Mouse (Mus musculus): ENCODE data around the gene Ppp4r1. TPM values are rescaled to one million over a fixed set of nuclear protein-coding genes. Genes with fewer than 3 reads are reported as not detected.

Ppp4r1 gene
- total RNA-seq (2021) = 10 to 100 TPM; 26.3 to 36.5 TPM
- long read RNA-seq, transcript Ppp4r1-204 (20 exons, 3,784 nt) = major isoform, 11 of 33 reads
- long read RNA-seq, partial matches to known transcripts = 5 of 33 reads
- long read RNA-seq, other reads (novel, unspliced or antisense) = 14 of 33 reads

DNA sequence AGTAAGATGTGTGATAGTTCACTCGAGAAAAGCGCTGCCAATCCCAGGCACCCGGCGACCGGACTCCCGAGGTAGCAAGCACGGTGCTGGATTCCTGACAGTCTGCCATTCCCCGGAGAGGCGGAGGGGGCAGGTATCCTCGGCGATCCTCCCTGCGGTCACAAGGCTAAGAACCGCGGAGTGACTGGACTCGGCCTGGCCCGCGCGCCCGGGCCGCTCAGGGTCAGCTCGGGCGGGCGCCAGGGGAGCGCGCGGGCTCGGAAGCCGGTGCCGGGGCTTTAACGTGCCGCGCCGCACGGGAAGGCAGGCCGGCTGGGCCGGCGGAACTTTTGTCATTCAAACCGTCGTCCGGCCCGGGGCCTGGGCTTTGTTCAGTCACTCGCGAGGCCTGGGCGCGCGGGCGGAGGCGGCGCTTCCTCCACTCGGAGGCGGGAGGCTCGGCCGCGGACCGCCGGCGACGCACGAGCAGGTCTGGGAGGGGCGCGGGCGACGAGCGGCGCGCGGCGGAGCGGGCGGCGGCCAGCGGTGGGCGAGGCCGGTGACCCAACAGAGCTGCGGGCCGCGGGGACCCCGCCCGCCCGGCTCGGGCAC is at the start of gene Ppp4r1:
TSS of gene Ppp4r1 (plus strand) at position 23 of the 591 bp plus-strand sequence.
- DNase-seq (ENCODE audit: low spot score in 2 of 2) = peak; percentile 43 to 72

DNA sequence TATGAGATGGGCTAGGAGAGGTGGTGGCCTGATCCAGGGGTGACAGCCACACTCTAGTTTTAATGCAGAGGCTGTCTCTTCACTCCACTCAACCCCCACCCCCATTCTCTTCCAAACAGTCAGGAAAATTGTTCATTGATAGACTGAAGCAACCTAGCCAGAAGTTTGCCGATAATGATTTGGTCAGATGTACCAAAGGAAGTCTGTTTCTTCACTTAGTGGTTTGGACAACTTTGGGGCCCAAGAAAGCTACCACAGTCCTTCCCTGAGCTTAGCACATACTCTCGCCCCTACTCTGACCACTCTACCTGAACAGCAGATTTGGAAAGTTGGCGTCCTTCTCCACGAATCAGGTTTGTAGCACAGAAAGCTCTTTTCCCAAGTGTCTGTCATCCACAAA is 49.7 kb upstream of the Ppp4r1 start:
- DNase-seq (ENCODE audit: low spot score in 2 of 2) = no peak

DNA sequence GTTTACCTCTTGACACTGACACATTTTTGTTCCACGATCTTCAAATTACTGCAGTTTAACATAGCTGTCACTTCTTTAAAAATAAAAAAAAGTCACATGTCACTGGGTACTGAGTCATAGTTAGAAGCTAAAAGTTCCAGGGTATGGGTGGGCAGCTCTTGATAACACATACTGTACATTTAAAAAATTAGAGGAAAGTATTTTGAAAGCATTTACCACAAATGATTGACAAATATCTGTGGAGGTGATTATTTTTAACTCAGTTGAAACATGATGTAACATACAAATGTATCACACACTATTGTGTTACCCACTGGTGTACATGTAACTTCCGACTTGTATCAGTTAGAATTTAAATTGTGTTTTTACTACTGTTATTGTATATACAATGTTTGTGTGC is 47.3 kb upstream of the Ppp4r1 start:
- no peak for DNase-seq (ENCODE audit: low spot score in 2 of 2)

DNA sequence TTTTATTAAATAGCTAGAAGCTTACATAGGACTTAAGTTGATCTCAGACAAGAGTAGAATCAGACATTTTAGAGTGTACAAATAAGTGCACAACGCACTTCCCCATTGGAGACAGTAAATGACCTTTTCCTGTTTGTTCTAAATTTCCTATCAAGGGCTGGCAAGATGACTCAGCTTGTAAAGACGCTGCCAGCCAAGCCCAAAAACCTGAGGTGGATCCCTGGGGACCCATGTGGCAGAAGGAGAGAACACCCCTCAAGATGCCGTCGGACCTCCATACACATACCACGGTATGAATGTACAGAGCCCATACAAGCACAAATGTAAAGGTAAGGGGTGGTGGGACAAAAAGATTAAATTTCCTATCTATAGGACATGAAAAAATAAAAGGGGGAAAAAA is 45.2 kb upstream of the Ppp4r1 start:
- DNase-seq (ENCODE audit: low spot score in 2 of 2) = no peak

DNA sequence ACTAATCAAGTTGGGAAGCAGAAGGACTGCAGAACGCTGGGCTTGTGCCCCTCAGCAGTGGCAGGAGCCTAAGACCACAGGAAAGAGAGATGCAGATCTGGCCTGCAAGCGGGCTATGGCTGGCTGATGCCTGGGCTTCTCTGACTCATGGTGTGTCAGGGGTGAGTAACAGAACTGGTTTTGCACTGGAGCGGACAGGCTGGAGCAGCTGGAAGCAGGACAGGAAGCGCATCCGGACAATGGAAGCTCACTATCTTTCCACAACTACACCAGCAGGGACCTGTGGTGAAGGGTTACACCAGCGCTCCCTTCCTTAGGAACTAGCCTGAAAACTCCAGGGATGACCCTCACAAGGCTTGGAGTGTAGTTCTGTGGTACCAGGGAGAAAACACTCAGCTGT is 44.8 kb upstream of the Ppp4r1 start:
- no peak for DNase-seq (ENCODE audit: low spot score in 2 of 2)

DNA sequence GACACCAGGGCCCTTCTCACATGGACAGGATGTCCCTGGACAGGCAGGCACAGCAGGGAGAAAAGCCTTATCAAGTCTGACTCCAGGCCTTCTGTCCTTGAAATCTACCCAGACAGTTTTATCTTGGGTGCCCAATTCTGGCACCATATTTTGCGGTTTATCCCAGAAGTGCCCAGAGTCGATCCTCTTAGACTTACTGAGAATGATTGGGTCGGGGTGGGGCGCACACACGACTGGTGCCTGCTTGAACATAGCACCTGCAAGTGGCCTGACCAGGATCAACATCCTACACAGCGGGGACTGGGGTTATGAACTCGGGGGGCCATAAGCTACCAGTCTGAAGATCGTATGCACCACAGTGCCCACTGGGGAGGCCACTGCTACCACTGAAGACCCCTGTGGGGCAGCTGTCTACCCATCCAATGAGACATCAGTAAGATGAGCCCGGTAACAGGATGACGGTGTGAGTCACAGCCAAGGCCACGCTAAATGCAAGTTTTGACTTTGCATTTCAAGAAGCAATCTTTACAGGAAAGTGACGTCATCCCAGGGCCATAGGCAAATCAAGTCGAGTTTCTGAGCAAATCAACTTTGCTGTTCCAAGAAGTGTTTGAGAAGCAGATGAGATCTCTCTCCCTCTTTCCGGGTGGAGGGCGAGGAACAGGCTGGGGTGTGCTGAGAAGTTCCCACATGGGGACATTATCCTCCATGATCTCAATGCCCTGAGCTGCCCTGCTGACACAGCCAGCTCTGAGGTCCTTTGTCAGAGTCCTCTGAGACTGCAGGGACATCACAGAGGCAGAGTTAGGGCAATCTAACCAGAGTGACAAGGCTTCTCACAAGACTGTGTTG is 42.3 kb upstream of the Ppp4r1 start:
- no peak for DNase-seq (ENCODE audit: low spot score in 2 of 2)

DNA sequence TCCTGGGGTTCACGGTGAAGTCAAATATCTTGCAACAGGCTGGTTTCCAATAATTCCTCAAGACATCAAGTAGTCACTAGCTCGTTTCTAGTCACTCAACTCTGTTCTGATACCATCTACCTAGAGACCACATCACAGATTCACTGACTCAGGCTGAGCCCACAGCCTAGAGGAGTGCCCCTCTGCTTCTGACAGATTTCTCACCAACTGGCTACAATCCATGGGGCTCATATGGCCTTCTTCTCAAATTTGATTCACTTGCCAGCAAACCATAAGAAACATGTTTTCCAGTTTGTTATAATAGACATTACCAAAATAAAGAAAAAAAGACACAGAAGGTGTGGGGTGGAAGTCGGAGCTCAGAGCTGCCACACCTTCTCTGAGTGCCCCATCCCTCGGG is 40.8 kb upstream of the Ppp4r1 start:
- DNase-seq (ENCODE audit: low spot score in 2 of 2) = no peak

DNA sequence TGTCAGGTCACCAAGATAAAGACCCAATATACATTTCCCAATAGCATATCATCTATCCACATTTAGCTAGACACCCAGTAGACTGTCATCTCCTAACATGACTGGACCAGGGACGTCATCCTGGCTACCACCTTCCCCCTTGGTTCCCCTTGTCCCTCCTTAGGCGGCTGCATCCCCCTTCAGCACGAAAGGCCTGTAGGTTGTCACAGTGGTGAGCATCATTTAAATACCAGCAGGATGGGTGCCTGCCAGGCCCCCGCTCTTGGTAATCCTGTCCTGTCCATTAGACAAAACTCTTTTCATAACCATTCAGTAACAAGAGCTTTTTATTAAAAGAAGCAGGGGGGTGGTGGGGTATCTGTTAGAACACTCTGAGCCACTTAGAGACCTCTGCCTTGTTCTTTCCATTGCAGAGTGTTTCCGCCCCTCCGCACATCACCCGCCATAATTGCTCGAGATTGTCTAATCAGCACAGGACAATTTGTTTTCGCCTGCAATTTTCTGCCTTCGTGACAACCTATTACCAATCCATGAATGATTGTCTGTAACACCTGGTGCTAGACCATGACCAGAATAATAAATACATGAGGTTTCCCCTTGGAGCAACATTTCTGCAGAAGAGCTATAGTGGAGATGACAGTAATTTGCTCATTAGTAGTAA is 40.0 kb upstream of the Ppp4r1 start:
- peak in 1 of 2 experiments; percentile 50 for DNase-seq (ENCODE audit: low spot score in 2 of 2)

DNA sequence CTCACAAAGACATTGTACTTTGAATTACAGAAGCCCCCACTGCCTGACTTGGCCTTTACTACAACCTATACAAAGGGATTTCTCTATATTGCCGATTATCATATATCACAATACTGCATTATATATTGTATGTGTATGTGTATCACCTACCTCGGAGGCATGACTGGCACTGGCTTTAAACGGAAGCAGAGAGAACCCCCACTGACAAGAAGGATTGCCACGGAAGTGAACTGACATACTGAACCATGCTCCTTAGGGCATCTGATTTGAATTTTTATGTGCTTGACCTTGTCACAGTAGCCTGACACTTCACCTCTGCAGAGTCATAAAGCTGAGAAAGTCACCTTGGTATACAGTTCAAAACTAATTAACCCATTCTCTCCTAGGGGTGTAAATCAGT is 39.4 kb upstream of the Ppp4r1 start:
- DNase-seq (ENCODE audit: low spot score in 2 of 2) = no peak

DNA sequence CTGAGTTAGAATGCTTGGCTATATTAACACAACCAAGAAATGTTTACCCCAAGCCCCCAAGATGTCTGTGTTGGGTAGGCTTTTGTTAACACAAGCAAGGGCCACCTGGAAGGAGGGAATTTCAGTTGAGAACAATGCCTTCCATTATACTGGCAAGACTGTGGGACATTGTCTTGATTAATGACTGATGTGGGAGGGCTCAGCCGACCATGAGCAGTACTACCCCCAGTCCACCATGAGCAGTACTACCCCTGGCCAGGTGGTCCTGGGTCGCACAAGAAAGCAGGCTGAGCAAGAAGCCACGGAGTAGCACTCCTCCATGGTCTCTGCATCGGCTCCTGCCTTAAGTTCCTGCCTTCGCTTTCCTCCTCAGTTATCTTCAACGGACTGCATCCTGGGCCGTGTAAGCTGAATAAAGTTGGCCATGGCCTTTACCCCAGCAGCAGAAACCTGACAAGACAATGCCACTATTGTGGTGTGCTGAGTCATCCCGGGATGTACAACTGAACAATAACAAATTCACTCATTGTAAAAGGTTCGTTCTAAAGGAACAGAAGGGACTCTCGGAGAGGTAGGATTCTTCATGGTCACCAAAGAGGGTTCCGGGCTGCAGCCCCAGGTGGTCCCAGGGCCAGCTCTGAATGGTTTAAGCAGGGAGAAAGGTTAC is 38.6 kb upstream of the Ppp4r1 start:
- peak in 1 of 2 experiments; percentile 23 for DNase-seq (ENCODE audit: low spot score in 2 of 2)

DNA sequence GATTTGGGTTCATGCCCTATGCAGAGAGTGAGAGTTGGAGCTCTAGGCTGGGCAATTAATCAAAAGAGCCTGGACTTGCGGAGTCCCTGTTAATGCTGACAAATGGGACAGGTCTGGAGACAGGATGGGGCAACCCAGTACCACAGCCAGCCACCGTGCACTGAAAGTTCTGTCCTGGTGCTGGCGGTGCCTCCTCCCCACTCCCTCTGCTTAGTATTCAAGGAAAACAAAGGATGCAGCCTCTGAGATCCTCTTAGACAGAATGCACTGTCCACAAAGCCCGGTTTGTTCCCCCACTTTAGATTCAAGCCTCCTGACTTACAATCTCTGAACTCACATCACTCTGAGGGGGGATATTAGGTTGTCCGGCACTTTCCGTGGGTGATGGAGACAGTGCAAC is 36.1 kb upstream of the Ppp4r1 start:
- DNase-seq (ENCODE audit: low spot score in 2 of 2) = peak in 1 of 2 experiments; percentile 66

DNA sequence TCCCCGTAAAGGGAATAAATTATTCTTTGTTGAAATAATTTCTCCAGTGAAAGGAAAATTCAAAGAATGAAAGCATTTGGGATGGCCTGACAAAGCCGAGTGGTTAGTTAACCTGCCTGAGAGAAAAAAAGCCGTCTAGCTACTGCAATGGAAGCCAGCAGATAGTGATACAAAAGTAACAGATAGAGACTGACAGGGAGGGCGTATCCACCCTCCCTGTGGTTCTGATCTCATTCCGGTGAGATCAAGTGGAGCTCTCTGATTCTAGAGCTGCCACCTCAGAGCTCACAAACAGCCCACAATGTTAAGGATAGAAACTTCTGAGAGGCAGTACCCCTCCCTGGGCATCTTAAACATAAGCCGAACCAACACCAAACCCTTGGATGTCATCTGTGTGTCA is 33.4 kb upstream of the Ppp4r1 start:
- no peak for DNase-seq (ENCODE audit: low spot score in 2 of 2)

DNA sequence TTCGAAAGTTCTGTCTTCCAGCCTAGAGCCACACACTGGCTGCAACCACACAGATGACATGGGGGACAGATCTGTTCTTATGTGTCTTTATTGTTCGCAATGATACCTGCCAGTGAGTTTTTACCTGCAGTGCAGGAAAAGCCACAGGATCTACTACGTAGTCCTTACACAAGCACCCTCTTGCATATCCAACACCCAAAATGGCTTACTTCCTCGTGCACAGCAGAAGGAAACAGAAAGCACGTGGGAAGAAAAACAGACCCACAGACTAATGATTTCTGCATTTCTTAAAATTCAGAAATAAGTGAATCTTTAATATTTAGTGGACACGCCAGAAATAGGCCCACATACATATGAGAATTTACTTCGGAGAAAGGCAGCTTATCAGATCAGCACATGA is 32.6 kb upstream of the Ppp4r1 start:
- DNase-seq (ENCODE audit: low spot score in 2 of 2) = no peak

DNA sequence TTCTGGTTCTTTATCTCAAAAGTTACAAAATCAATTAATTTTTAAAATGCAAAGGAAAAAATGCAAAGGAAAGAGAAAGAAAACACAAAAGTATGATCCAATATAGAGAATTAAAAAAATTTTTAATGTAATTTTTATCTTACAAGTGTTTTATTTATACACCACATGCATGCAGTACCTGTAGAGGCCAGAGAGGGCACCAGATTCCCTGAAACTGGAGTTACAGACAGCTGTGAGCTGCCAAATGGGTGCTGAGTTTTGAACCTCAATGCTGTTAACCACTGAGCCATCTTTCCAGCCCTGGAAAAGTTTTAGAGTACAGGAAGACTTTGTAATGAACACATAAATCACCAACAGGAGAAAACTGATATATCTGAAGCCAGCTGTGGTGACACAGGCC is 32.1 kb upstream of the Ppp4r1 start:
- DNase-seq (ENCODE audit: low spot score in 2 of 2) = no peak

DNA sequence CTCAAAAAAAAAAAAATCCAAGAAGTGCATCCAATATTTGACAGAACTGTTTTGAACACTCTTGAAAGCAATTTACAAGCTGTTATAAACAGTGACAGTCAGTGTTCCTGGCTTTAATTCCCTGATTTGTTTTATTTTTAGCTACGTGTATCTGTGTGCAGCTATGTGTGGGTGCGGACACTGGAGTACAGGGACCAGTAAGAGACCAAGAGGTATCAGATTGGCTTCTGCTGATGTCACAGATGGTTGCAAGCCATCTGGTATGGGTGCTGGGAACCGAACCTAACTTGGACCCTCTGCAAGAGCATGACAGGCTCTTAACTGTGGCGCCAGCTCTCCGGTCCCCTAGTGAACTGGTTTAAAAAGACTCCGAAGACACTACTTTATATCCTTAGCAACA is 29.2 kb upstream of the Ppp4r1 start:
- DNase-seq (ENCODE audit: low spot score in 2 of 2) = peak in 1 of 2 experiments; percentile 59

DNA sequence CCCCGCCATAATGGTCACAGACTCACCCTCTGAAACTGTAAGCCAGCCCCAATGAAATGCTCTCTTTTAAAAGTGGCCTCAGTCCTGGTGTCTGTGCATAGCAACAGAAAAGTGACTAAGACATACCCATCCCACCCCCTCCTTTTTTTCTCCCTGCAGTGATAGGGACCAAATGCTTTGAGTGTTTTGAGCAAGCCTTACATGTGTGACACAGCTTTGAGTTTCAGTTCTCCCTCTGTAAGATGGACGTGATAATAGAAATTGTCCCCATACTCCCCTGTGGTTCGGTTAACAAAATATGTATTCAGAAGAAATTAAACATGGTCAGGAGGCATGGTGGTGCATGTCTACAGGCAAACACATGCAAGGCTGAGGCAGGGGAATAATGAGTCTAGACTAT is 26.5 kb upstream of the Ppp4r1 start:
- DNase-seq (ENCODE audit: low spot score in 2 of 2) = no peak

DNA sequence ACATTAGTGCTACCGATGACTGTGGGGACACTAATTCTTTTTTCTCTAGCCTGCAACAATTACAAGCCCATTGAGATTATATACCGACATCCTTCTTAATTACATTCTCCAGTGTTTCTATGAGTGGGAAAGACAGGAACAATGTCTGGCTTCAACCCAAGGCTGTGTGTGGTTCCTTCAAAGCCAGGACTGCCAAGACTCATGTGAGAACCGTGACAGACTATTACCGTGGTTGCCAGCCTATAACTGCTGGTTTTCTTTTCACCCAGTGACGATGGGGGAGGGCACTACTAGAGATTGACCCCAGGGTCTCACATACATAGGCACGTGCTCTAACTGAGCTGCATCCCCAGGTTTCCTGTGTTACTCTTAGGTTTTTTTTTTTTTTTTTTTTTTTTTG is 25.2 kb upstream of the Ppp4r1 start:
- DNase-seq (ENCODE audit: low spot score in 2 of 2) = no peak

DNA sequence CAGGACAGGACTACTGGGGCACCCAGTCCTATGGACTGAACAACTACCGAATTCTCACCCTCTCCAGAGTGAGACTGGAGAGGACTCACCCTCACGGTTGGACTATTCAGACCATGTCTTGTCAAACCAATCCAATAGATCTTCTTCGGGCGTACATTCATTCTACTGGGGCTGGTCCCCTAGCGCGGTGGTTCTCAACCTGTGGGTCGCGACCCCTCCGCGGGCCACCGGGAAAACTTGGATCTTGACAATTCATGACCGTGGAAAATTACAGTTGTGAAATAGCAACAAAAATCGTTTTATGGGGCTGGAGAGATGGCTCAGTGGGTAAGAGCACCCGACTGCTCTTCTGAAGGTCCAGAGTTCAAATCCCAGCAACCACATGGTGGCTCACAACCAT is 19.2 kb upstream of the Ppp4r1 start:
- no peak for DNase-seq (ENCODE audit: low spot score in 2 of 2)

DNA sequence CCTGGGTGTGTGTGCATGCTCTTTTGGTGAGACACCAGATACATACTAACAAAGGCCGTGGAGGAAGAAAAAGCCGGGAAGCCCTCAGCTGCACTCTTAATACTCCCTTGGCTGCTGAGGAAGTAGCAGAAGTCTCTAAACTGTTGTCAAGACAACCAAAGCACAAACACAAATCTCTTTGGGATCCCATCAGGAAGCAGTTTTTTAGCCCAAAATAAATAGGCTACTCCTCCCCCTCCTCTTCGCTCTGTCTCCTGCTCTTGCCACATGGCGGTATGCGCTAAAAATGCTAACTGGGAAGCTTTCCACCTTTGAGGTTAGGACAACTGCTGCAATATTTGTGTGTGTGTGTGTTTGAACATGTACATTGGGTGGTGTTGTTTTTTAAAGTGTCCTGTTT is 13.9 kb upstream of the Ppp4r1 start:
- DNase-seq (ENCODE audit: low spot score in 2 of 2) = peak in 1 of 2 experiments; percentile 81

DNA sequence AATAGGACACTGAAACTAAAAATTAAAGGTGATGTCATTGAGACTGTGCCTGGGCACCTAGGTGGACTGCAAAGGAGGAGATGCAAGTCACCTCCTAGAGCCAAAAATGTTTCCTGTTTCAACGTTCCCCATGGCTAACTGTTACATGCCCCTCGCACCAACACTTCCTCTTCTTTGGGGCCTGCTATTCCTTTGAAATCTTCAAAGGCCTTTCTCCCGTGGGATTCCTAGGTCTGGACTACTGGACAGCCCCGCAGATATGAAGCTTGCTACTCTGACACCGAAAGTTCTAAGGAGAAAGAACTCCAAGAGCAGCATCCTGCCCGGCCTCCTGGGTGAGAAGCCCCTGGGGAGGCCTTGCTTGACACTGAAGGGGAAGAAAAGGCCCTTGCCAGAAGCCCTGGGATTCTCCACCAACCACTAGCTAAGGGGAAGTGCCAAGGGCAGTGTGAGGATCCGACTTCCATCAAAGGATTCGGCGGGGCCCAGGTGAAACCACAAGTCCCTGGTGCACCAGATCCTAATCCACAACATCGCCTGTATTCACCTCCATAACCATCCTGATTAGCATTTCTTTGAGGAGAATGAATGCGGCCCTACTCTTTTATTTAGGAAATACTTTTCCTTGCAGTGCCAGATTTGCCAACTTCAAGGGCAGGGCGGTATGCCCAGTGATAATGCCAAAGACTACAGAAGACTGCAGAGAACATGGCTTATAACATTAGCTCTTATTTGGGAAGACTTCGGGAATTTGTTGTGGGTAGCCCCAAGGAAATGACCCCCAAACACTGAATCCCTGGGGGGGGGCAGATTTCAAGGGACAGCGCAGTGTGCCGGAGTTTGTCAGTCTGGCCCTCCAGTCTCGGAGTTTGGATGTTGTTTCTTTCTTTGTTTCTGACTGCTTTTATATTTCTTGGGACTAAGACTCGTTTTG is 11.1 kb upstream of the Ppp4r1 start:
- DNase-seq (ENCODE audit: low spot score in 2 of 2) = no peak
